Mouse (Mus musculus): ENCODE measurements around the gene Gprasp2. TPM values are rescaled to one million over a fixed set of nuclear protein-coding genes. Genes with fewer than 3 reads are reported as not detected.

Gene Gprasp2
- 0.55 and 6.6 TPM in 2 replicates for polyA plus RNA-seq (2012; rRNA removed; ENCODE audit: low replicate concordance)

GRCm38 (mm10) chrX:135838521-135839360, at the start of gene Gprasp2:
Gprasp2 (plus strand) TSS chrX:135839034.

GRCm38 (mm10) chrX:135797212-135797644, 41.6 kb upstream of the Gprasp2 start, which contains the start of gene Bhlhb9:
Bhlhb9 (plus strand) TSS chrX:135797594.

Other genes starting within 250 kb of the Gprasp2 start
- 0.75 and 1.7 TPM in 2 replicates for gene Nxf7, start 240.3 kb upstream of the Gprasp2 start, polyA plus RNA-seq (2012; rRNA removed; ENCODE audit: low replicate concordance)
- not detected in 2 replicates for gene Prame, start 211.3 kb upstream of the Gprasp2 start, polyA plus RNA-seq (2012; rRNA removed; ENCODE audit: low replicate concordance)
- not detected in 2 replicates for gene Tcp11x2, start 145.2 kb upstream of the Gprasp2 start, polyA plus RNA-seq (2012; rRNA removed; ENCODE audit: low replicate concordance)
- not detected in 2 replicates for gene Tmsb15a, start 113.8 kb upstream of the Gprasp2 start, polyA plus RNA-seq (2012; rRNA removed; ENCODE audit: low replicate concordance)
- gene Armcx5, start 96.3 kb upstream of the Gprasp2 start, polyA plus RNA-seq (2012; rRNA removed; ENCODE audit: low replicate concordance), result 0.90 and 1.1 TPM in 2 replicates
- 12.1 and 14.5 TPM in 2 replicates for gene Gprasp1, start 96.3 kb upstream of the Gprasp2 start, polyA plus RNA-seq (2012; rRNA removed; ENCODE audit: low replicate concordance)
- gene Bhlhb9, start 41.4 kb upstream of the Gprasp2 start, polyA plus RNA-seq (2012; rRNA removed; ENCODE audit: low replicate concordance), result 2.1 and 3.1 TPM in 2 replicates
- gene Arxes2, start 154.8 kb downstream of the Gprasp2 start, polyA plus RNA-seq (2012; rRNA removed; ENCODE audit: low replicate concordance), result 38.8 and 88.4 TPM in 2 replicates
- 5.7 and 24.1 TPM in 2 replicates for gene Arxes1, start 194.3 kb downstream of the Gprasp2 start, polyA plus RNA-seq (2012; rRNA removed; ENCODE audit: low replicate concordance)
- gene Bex2, start 229.2 kb downstream of the Gprasp2 start, polyA plus RNA-seq (2012; rRNA removed; ENCODE audit: low replicate concordance), result not detected in 2 replicates
- gene Nxf3, start 246.2 kb downstream of the Gprasp2 start, polyA plus RNA-seq (2012; rRNA removed; ENCODE audit: low replicate concordance), result not detected in 2 replicates

Measured in mammary gland, adult 2 months (tissue).